Mouse (Mus musculus): ENCODE measurements around the gene Bspry. TPM values are rescaled to one million over a fixed set of nuclear protein-coding genes. Genes with fewer than 3 reads are reported as not detected.
"Not testable (repeated sequence)": the region's sequence is repeated elsewhere in the genome, so short reads cannot be mapped to it uniquely, and the experiment has no call there.

The Bspry gene
- polyA plus RNA-seq, 1 experiment: 1.4 TPM

DNA sequence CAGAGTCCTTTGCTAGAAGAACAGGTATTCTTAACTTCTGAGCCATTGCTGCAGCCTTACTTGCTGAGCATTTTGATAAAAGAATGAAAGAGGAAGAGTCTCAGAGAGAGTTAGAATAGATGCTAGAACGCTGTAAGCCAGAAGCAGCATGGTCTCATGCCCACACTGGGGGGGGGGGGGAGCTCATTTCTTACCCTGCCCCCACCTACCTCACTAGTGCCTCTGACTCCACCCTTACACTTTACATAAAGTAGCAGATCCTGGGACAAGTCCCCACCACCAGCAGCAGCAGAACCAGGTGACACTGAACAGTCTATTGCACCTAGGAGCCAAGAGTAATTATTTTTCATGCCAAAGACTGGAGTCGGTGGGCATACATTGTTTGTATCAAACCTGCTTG is 4.7 kb upstream of the Bspry start:
- TF ChIP-seq CTCF (IDR thresholded peaks at IDR 0.05; ENCODE audit: control insufficient read depth, insufficient read depth, low read length) (no peak), POLR2A (IDR thresholded peaks at IDR 0.05; ENCODE audit: borderline replicate concordance, control insufficient read depth, low read depth, low read length) (no peak)
- WGBS: 73% methylated on average over 2 of the region's 2 CpGs
- no peak overlapping the region for H3K27ac ChIP-seq (ENCODE audit: control insufficient read depth, insufficient read depth, low read depth, low read length, poor library complexity)
- H3K4me1 ChIP-seq (ENCODE audit: control insufficient read depth, insufficient read depth, low read length): peaks cover 1% of the 10 kb centered on the region; the same call in 1 of the 2 replicates
- H3K4me3 ChIP-seq (replicated peaks; ENCODE audit: control insufficient read depth, low read depth, low read length): no peak overlapping the region

DNA sequence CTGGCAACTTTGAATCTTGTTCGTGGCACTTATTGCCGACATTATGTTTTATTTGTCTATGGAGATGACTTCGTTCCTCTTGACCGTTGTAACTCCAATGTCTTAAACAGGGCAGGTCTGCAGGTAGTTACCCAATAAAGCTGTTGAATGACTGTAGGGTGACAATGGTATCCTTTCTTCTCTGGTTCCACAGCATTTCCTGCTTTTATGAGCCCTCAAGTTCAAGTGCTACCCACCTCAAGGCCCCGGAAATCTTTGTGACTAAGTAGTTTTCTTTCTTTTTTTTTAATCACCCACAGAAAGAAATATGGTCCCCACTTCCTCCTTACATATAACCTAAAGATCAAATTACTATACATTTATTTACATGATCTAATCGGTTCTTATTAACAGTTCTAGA is 4.1 kb upstream of the Bspry start:
- Histone ChIP-seq H3K4me3 (replicated peaks; ENCODE audit: control insufficient read depth, low read depth, low read length) (no peak overlapping the region), H3K27ac (ENCODE audit: control insufficient read depth, insufficient read depth, low read depth, low read length, poor library complexity) (no peak overlapping the region), H3K4me1 (ENCODE audit: control insufficient read depth, insufficient read depth, low read length) (no peaks in the 10 kb centered on the region; the same call in 1 of the 2 replicates)
- 60% methylated on average over 6 of the region's 6 CpGs for WGBS
- TF ChIP-seq POLR2A (IDR thresholded peaks at IDR 0.05; ENCODE audit: borderline replicate concordance, control insufficient read depth, low read depth, low read length) (no peak), CTCF (IDR thresholded peaks at IDR 0.05; ENCODE audit: control insufficient read depth, insufficient read depth, low read length) (no peak)

DNA sequence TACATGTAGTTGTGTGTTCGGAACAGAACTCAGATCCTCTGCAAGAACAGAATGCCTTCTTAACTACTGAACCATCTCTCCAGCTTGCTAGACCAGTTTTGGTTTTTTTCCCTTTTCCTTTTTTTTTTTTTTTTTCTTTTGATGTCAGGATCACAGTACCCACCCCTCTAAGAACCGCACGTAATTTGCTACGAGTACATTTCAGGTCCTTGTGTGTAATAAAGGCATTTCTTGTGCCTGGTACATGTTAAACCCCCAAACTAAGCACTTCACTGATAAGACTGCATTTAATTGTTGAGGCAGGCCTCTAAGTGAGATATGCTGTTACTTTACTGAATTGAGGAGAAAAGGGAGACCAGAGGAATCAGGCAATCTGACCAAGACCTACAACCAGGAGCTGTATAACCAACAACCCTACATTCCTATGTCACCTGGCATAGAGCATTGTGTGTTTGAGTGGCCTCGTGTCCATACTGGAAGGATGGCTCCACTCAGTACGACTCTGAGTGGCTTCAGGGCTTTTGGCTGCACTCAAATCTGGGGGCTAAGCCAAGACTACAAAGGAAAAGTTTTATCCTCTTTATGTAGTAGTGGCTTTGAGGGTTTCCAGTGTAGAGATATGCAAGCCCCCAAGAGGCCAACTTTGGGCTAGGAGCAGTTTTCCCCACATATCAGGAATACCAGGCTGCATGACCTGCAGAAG is 2.2 kb upstream of the Bspry start:
- Histone ChIP-seq H3K4me3 (replicated peaks; ENCODE audit: control insufficient read depth, low read depth, low read length) (no peak overlapping the region), H3K27ac (ENCODE audit: control insufficient read depth, insufficient read depth, low read depth, low read length, poor library complexity) (no peak overlapping the region), H3K4me1 (ENCODE audit: control insufficient read depth, insufficient read depth, low read length) (no peaks in the 10 kb centered on the region; the same call in 1 of the 2 replicates)
- 84% methylated on average over 6 of the region's 6 CpGs for WGBS
- TF ChIP-seq CTCF (IDR thresholded peaks at IDR 0.05; ENCODE audit: control insufficient read depth, insufficient read depth, low read length) (no peak), POLR2A (IDR thresholded peaks at IDR 0.05; ENCODE audit: borderline replicate concordance, control insufficient read depth, low read depth, low read length) (no peak)

DNA sequence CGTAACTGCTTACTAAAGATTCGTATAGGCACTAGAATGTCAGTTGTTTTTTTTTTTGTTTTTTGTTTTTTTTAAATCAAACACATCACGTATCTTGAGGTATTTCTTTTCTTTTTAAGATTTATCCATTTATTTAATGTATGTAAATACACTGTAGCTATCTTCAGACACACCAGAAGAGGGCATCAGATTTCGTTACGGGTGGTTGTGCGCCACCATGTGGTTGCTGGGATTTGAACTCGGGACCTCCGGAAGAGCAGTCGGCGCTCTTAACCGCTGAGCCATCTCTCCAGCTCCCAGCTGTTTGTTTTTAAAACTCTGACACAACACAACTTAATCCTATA is 288 bp upstream of the Bspry start:
- not testable (repeated sequence) for H3K4me1 ChIP-seq (ENCODE audit: control insufficient read depth, insufficient read depth, low read length); H3K27ac ChIP-seq (ENCODE audit: control insufficient read depth, insufficient read depth, low read depth, low read length, poor library complexity)
- 0 out of 2 replicates have a peak, but pooled peaks have one; percentile 6 for TF ChIP-seq CTCF (IDR thresholded peaks at IDR 0.05; ENCODE audit: control insufficient read depth, insufficient read depth, low read length)
- 10% methylated on average over 11 of the region's 11 CpGs for WGBS
- peak overlapping the region; percentile 21 for H3K4me3 ChIP-seq (replicated peaks; ENCODE audit: control insufficient read depth, low read depth, low read length)

DNA sequence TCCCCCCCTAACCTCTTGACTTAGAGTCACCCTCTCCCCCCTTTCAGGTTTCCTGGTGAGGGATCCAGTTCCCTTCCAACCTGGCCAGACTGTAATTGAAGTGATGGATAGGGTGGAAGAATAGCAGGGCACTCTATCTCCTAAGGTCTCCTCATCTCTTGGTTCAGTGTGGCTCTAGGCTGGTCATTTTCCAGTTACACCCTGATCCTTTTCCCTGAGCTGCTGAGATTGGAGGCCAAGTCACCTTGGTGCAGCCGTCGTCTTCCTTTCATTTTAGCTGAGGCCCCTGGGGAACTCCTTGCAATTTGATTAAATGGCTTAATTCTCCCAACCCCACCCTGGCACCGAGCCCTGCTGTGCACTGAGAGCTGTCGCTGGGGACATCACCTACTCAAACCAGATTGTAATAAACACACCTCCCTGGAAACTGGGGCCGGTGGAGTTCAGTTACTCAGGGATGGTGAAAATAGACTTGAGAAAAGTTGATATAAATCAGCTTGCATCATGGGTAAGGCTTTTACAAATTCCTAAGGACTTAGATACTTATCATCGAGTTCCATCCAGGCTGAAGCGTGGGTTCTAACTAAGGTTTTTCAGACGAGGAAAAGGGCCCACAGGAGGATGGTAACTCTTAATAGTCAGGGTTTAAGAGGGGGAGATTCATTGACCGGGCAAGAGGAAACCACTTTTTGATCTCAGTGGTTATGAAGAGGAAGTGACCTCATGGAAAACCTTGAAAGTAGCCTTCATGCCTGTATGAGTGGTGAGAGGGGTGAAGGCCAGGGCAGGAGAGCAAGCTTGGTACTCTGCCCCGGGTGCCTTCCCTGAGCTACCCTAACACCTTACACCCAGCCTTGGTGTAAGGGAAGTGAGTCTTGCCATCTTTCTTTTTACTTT is 1.1 kb downstream of the Bspry start:
- 0 out of 2 replicates have a peak, but pooled peaks cover 1% of the 10 kb centered on the region for H3K4me1 ChIP-seq (ENCODE audit: control insufficient read depth, insufficient read depth, low read length)
- no peak for TF ChIP-seq POLR2A (IDR thresholded peaks at IDR 0.05; ENCODE audit: borderline replicate concordance, control insufficient read depth, low read depth, low read length)
- no peak for TF ChIP-seq CTCF (IDR thresholded peaks at IDR 0.05; ENCODE audit: control insufficient read depth, insufficient read depth, low read length)
- H3K27ac ChIP-seq (ENCODE audit: control insufficient read depth, insufficient read depth, low read depth, low read length, poor library complexity): 0 out of 2 replicates have a peak overlapping the region, but pooled peaks have one; percentile 30
- 4% methylated on average over 10 of the region's 10 CpGs for WGBS
- H3K4me3 ChIP-seq (replicated peaks; ENCODE audit: control insufficient read depth, low read depth, low read length): no peak overlapping the region

DNA sequence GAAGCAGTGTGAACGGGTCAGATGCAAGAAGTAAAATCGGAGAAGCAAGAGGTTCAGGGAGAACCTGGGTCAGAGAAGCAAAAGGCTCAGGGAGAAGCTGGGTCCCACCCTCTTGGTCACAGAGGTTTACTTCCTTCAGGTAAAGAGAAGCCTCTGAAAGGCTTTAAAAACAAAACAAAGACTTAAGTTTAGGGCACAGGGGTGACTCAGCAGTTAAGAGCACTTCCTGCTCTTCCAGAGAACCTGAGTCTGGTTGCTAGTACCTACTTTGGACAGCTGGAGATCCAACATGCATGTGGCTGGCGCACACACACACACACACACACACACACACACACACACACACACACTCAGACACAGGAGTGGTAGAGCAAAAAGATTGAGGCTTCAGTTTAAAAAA is 5.1 kb downstream of the Bspry start:
- no peak overlapping the region for H3K27ac ChIP-seq (ENCODE audit: control insufficient read depth, insufficient read depth, low read depth, low read length, poor library complexity)
- 28% methylated on average over 3 of the region's 3 CpGs for WGBS

DNA sequence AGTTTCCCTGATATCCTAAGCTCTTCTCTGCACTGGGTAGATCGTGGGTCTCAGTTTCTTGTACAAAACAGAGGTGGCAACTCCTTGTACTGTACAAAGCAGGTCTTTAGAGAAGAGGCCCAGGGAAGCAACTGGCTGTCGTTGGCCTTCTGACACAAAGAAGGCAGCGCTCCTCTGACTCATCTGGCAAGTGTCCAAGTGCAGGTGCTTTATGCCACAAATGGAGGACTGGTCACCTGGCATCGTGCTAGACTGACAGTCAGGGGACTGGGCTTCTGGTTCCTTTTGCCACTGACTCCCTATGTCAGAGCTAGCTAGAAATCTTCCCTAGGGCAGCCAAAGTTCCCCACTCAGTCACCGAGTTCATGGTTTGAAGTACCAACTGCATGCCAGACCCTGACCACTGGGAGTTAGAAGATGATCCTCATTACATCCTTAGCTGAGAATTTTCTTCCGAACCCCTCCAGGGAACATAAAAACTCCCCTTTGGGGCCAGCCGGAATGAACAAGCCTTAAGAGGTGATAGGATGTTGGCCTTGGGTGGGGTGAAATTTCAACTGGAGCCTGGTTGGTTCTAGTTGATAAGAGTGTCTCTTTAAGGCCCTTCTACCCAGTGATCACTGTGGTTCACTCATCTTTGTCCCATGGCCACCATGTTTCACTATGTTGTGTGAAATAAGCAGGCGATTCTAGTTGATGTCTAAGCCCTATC is 5.8 kb downstream of the Bspry start:
- no peak overlapping the region for H3K27ac ChIP-seq (ENCODE audit: control insufficient read depth, insufficient read depth, low read depth, low read length, poor library complexity)
- H3K4me1 ChIP-seq (ENCODE audit: control insufficient read depth, insufficient read depth, low read length): peaks cover 1% of the 10 kb centered on the region; the same call in 1 of the 2 replicates
- WGBS: 60% methylated on average over 8 of the region's 8 CpGs
- no peak for TF ChIP-seq CTCF (IDR thresholded peaks at IDR 0.05; ENCODE audit: control insufficient read depth, insufficient read depth, low read length)
- TF ChIP-seq POLR2A (IDR thresholded peaks at IDR 0.05; ENCODE audit: borderline replicate concordance, control insufficient read depth, low read depth, low read length): no peak
- no peak overlapping the region for H3K4me3 ChIP-seq (replicated peaks; ENCODE audit: control insufficient read depth, low read depth, low read length)

More for the DNA sequence above, 5.1 kb downstream of the Bspry start:
- TF ChIP-seq POLR2A (IDR thresholded peaks at IDR 0.05; ENCODE audit: borderline replicate concordance, control insufficient read depth, low read depth, low read length) (no peak), CTCF (IDR thresholded peaks at IDR 0.05; ENCODE audit: control insufficient read depth, insufficient read depth, low read length) (no peak)
- H3K4me3 ChIP-seq (replicated peaks; ENCODE audit: control insufficient read depth, low read depth, low read length): no peak overlapping the region
- peaks cover 1% of the 10 kb centered on the region; the same call in 1 of the 2 replicates for H3K4me1 ChIP-seq (ENCODE audit: control insufficient read depth, insufficient read depth, low read length)

All from bone marrow, adult 2 months (tissue).